Mouse (Mus musculus): ENCODE results near the gene Hivep3. TPM values are rescaled to one million over a fixed set of nuclear protein-coding genes. Genes with fewer than 3 reads are reported as not detected.

Gene Hivep3
- polyA plus RNA-seq, 1 experiment from 2014 or later, result 2.1 TPM

DNA sequence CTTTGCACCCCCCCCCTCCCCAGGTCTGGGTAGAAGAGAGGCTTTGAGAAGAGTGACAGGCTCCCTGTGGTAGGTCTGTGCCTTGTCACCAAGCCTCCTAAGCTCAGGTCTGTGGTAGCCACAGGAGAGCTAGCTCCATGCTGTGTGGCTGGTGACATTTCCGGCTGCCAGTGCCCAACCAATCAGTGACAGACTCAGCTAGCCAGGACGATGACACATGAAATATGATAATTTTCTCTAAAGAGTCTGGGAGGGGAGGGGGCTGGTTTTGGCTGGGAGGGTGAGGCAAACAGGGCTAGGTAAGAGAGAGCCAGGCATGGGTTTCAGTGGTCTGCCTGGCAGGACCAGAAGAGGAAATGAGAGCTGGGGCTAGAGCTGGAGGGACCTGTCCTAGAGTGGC lies 79.2 kb downstream of the Hivep3 start:
- H3K36me3 ChIP-seq, result no peaks in the 10 kb centered on the region
- H3K4me3 ChIP-seq, result no peak overlapping the region
- DNase-seq (ENCODE audit: low spot score), result no peak
- H3K27ac ChIP-seq, result no peak overlapping the region
- peaks cover 43% of the 10 kb centered on the region for H3K4me1 ChIP-seq (replicated peaks)
- H3K9me3 ChIP-seq, result no peaks in the 10 kb centered on the region
- peaks cover 67% of the 10 kb centered on the region for H3K27me3 ChIP-seq (ENCODE audit: insufficient read depth, poor library complexity, severe bottlenecking)
- 5% methylated on average over 2 of the region's 2 CpGs for WGBS

DNA sequence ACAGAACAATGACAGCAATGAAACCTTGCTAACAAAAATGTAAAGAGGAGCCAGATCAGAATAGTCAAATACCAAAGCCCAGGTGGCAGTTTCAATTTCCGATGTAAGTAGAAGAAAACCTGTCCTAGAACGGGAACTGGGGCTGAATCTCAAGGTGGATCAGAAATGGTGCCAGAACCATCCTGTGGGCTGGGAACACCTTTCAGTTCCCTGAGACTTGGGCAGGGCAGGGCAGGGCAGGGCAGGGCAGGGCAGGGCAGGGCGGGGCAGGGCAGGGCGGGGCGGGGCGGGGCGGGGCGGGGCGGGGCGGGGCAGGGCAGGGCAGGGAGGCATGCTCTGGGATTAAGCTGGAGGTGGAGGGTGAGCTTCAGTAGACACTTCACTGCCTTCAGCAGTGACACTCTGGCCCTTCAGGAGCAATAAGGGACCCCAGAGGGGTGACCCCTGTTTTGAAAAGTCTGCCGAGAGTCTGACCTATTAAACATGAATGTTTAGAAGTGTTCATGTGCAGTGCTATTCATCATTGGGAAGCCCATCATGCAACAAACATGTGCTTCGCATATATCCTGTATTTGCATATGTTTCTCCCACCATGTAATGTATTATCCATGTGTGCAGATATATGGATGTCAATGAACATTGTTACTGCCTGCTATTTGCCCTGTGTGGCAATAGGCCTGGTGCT lies 80.1 kb downstream of the Hivep3 start:
- H3K4me3 ChIP-seq, result peak overlapping the region; percentile 63; the same call in 1 of the 2 replicates
- peak; percentile 7 for DNase-seq (ENCODE audit: low spot score)
- no peaks in the 10 kb centered on the region for H3K36me3 ChIP-seq
- H3K4me1 ChIP-seq (replicated peaks), result peaks cover 43% of the 10 kb centered on the region
- WGBS, result 12% methylated on average over 12 of the region's 12 CpGs
- no peaks in the 10 kb centered on the region for H3K9me3 ChIP-seq
- H3K27me3 ChIP-seq (ENCODE audit: insufficient read depth, poor library complexity, severe bottlenecking), result peaks cover 67% of the 10 kb centered on the region
- H3K27ac ChIP-seq, result no peak overlapping the region

DNA sequence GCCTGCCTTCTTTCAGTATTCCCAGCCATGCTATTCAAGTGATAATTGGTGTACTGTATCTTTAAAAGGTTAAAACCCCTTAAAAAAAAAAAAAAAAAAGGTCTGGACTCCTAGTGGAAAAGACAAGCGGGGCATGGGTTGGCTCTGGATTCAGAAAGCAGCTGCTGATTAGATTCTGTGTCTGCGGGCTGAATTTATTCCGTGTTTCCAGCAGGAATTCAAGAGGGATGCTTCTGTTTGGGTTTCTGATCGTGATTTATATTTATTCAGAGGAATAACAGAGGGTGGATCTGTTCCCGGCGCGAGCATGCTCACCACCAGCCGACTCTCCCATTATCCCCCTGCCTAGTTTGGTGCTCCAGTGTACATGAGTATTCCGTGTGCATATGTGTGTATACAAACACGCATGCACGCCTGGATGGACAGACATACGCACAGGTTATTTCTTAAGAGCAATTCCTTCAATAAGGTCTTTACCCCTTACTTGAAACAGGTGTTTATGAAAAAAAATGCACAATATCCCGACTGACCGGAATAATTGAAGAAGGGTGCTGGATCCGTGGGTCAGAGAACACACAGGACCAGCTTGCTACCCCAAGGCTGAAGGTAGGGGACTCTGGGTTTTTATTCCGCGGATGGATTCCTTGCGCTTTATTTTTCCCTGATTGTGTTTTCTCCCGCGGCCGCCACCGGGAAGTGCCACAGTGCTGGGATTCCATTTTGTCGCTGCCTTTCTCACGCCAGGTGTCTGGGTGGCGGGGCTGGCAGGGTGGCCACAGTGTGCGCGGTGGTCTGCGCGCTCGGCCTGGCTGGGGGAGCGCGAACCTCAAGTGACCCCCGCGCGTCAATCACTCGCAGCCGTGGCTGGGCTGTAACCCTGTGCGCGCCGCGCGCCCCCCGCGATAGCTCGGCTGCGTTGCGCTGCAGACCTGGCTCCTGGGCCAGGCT lies 80.9 kb downstream of the Hivep3 start:
- Histone ChIP-seq H3K27ac (peak overlapping the region; percentile 64; the same call in 1 of the 2 replicates), H3K9me3 (no peaks in the 10 kb centered on the region), H3K27me3 (ENCODE audit: insufficient read depth, poor library complexity, severe bottlenecking) (peaks cover 67% of the 10 kb centered on the region), H3K36me3 (no peaks in the 10 kb centered on the region), H3K4me3 (peak overlapping the region; percentile 63), H3K4me1 (replicated peaks) (peaks cover 43% of the 10 kb centered on the region)
- 3% methylated on average over 47 of the region's 47 CpGs for WGBS
- DNase-seq (ENCODE audit: low spot score), result peak; percentile 22

DNA sequence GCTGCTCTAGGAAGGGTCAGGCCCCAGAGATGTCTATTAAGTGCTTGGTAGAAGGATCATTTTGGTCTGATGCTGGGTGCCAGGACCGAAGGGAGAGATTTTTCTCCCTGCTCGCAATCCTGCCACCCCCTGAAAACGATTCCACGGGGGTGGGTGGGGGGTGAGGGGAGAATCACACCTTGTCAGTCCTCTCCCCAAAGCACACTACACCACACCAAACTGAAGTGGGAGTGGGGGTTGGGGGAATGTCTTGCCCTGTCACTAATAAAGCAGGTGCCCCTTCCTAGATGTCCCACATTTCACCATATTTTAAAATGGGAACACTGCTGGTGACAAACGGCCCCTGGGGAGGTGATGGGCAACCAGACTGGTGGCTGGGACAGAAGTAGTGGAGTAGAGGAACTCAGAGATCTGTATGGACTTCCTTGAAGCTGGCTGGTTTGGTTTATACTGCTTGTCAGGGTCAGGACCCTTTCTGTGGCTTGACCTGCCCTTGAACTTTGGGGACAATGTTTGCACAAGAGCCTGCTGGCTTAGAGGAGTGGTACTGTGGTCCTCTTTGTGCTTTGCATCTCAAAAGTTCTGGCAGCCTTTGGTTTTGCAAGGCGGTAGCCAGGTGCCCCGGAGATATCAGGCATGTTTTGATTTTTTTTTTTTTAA lies 81.7 kb downstream of the Hivep3 start:
- H3K27me3 ChIP-seq (ENCODE audit: insufficient read depth, poor library complexity, severe bottlenecking), result peaks cover 67% of the 10 kb centered on the region
- peaks cover 43% of the 10 kb centered on the region for H3K4me1 ChIP-seq (replicated peaks)
- no peaks in the 10 kb centered on the region for H3K36me3 ChIP-seq
- WGBS, result 12% methylated on average over 7 of the region's 7 CpGs
- DNase-seq (ENCODE audit: low spot score), result peak; percentile 7
- H3K4me3 ChIP-seq, result peak overlapping the region; percentile 63
- H3K9me3 ChIP-seq, result no peaks in the 10 kb centered on the region
- H3K27ac ChIP-seq, result peak overlapping the region; percentile 64; the same call in 1 of the 2 replicates

DNA sequence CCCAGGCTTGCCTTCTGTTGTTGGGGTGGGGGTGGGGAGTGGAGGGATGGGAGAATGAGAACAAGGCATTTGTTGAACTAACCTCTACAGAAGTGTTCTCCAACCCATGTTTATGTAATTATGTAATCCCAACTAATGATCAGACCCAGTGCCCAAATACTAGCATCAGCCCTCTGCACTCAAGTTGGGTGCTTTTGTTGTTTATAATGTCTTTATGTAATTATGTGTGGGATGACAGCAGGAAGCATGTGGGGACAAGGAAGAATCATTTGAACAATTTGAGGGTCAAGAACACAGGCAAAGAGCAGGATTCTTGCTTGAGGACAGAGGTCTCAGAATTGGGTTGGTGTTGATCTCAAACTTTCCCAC lies 82.2 kb downstream of the Hivep3 start:
- peaks cover 65% of the 10 kb centered on the region for H3K27me3 ChIP-seq (ENCODE audit: insufficient read depth, poor library complexity, severe bottlenecking)
- H3K9me3 ChIP-seq, result no peaks in the 10 kb centered on the region
- no peak for DNase-seq (ENCODE audit: low spot score)
- no peak overlapping the region for H3K27ac ChIP-seq
- H3K4me1 ChIP-seq (replicated peaks), result peaks cover 43% of the 10 kb centered on the region
- H3K36me3 ChIP-seq, result no peaks in the 10 kb centered on the region
- no peak overlapping the region for H3K4me3 ChIP-seq

DNA sequence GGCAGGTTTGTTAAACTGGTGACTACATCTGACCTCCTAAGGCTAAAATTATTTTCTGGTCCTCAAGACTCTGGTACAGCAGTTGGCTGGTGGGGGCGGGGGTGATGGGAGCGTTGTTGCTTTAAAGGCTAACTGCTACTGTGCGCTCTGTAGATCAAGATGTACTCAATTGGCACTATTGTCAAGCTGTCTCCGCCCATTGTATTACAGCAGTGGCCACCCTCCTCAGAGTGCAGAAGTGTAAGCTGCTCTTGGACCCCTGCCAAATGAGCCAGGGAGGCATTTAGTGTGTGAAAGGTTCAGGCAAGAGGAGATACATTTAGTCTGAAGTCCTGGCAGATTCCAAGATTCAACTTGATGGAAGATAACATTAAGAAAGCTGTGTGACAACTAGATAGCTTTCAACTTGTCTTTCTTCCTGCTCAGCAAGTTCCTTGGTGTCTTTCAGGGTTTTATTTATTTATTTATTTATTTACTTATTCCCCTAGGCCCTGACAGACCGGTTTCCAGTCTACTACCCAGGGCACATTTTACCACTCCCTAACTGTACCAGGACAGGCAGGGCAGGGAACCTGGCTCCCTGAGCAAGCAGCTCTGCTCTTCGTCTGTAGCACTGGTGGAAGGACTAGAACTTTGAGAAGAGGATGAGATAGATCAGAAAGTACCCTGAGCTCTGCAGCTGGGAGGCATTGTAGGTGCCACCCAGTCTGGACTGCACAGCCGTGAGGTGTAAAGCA lies 83.2 kb downstream of the Hivep3 start:
- peaks cover 55% of the 10 kb centered on the region for H3K27me3 ChIP-seq (ENCODE audit: insufficient read depth, poor library complexity, severe bottlenecking)
- no peaks in the 10 kb centered on the region for H3K9me3 ChIP-seq
- H3K27ac ChIP-seq, result no peak overlapping the region
- H3K36me3 ChIP-seq, result no peaks in the 10 kb centered on the region
- no peak overlapping the region for H3K4me3 ChIP-seq
- H3K4me1 ChIP-seq (replicated peaks), result peaks cover 43% of the 10 kb centered on the region
- WGBS, result 54% methylated on average over 7 of the region's 7 CpGs
- no peak for DNase-seq (ENCODE audit: low spot score)

DNA sequence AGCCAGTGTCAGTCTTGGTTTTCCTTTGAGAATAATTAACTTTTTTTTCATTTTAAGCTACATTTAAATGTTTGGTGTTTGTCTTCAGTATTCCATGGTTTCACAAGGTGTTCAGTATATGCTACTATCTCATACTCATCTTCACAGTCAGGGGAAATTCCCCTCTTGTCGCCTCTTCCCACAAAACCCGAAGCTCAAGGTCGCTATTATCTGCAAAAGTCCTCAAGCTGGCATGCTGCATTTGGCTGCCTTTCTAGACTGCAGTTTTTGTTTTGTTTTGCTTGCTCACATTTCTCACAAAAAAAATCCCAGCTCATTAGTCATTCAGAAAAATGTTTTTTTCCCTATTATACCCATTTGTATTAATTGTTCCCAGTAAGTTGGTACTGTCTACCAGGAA lies 92.4 kb downstream of the Hivep3 start:
- 81% methylated on average over 3 of the region's 3 CpGs for WGBS
- Histone ChIP-seq H3K4me1 (replicated peaks) (no peaks in the 10 kb centered on the region), H3K4me3 (no peak overlapping the region), H3K27ac (no peak overlapping the region), H3K9me3 (no peaks in the 10 kb centered on the region), H3K36me3 (no peaks in the 10 kb centered on the region), H3K27me3 (ENCODE audit: insufficient read depth, poor library complexity, severe bottlenecking) (no peaks in the 10 kb centered on the region)
- no peak for DNase-seq (ENCODE audit: low spot score)

DNA sequence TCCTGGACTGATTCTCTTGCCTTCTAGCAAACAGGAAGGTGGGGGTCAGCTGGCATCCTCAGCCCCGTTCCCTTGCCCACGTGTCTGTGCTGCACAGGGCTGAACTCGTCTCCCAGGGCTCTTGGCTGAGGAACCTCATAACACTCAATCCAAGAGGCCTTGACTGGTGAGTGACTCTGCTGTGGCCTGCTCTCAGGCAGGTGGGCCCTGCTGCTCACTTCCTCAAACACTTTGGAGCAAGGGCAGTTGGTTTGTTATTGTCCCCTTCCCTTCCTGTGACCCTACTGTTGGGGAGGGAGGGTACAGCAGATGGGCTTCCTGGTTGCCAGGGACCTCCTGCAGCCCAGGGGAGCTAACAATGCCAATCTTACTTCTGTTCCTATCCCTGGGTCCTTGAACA lies 94.8 kb downstream of the Hivep3 start:
- Histone ChIP-seq H3K4me1 (replicated peaks) (no peaks in the 10 kb centered on the region), H3K27me3 (ENCODE audit: insufficient read depth, poor library complexity, severe bottlenecking) (no peaks in the 10 kb centered on the region), H3K36me3 (no peaks in the 10 kb centered on the region), H3K4me3 (no peak overlapping the region), H3K9me3 (no peaks in the 10 kb centered on the region), H3K27ac (no peak overlapping the region)
- no peak for DNase-seq (ENCODE audit: low spot score)
- WGBS, result 79% methylated on average over 3 of the region's 3 CpGs

DNA sequence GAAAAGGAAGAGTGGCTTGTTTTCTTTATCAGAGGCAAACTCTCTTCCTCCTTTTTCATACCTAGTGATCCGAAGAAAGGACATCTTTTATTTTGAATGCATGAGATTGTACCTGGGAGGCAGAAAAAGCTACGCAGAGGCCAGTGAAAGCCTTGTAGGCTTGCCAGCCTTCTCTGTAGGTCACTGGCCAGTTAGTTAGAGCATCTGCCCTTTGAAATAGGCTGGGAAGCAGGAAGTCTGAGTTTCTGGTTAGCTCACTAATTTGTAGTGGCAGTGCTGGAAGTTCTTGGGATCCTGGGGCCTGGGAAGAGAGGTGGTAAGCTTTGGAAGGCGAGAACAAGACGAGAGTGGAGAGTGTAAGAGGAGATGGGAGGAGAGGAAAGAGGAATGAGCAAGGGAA lies 95.4 kb downstream of the Hivep3 start:
- Histone ChIP-seq H3K27me3 (ENCODE audit: insufficient read depth, poor library complexity, severe bottlenecking) (no peaks in the 10 kb centered on the region), H3K9me3 (no peaks in the 10 kb centered on the region), H3K4me1 (replicated peaks) (no peaks in the 10 kb centered on the region), H3K4me3 (no peak overlapping the region), H3K36me3 (no peaks in the 10 kb centered on the region), H3K27ac (no peak overlapping the region)
- WGBS, result 86% methylated on average over 4 of the region's 4 CpGs
- DNase-seq (ENCODE audit: low spot score), result no peak

DNA sequence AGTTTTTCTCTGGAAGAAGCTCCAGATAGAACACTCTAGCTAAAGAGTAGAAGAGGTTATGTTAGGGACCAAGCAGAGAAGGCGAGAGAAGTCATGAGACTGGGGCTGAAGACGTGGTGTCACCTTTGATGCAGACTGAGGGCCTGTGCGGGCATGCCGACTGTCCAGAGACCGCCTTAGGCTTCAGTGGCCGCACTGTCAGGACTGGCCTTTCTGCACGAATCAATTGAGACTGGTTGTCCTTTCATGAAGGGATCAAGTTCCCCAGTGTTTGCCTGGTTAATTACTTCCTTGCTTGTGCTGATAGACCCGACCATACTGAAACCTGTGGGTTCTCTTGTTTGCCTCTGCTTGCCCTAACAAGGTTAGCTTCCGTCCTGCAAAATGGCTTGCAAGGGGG lies 99.7 kb downstream of the Hivep3 start:
- 57% methylated on average over 9 of the region's 9 CpGs for WGBS
- Histone ChIP-seq H3K36me3 (no peaks in the 10 kb centered on the region), H3K27ac (no peak overlapping the region), H3K4me3 (no peak overlapping the region), H3K4me1 (replicated peaks) (peaks cover 6% of the 10 kb centered on the region; the same call in 1 of the 2 replicates), H3K9me3 (no peaks in the 10 kb centered on the region), H3K27me3 (ENCODE audit: insufficient read depth, poor library complexity, severe bottlenecking) (no peaks in the 10 kb centered on the region)
- no peak for DNase-seq (ENCODE audit: low spot score)

DNA sequence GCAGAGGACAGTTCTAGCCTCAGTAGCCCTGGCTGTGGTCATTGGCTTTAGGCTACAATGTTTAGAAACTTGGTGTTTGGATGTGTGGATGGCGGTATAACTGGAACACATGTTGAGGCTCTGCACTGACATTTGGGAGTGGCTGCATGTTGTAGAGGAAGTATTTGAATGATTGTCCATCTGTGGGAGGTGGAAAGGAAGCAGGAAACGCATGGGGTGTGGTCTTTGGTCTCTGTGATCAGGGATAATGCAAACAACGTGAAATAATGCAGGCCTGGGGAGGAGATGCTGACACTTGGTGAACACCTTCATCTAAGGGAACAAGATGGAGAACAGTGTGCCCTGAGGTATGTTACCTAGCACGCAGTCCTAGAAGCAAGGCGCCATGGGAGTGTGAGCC lies 100.3 kb downstream of the Hivep3 start:
- WGBS, result 84% methylated on average over 5 of the region's 5 CpGs
- H3K4me3 ChIP-seq, result no peak overlapping the region
- DNase-seq (ENCODE audit: low spot score), result no peak
- no peaks in the 10 kb centered on the region for H3K9me3 ChIP-seq
- no peaks in the 10 kb centered on the region for H3K27me3 ChIP-seq (ENCODE audit: insufficient read depth, poor library complexity, severe bottlenecking)
- peaks cover 6% of the 10 kb centered on the region; the same call in 1 of the 2 replicates for H3K4me1 ChIP-seq (replicated peaks)
- no peak overlapping the region for H3K27ac ChIP-seq
- no peaks in the 10 kb centered on the region for H3K36me3 ChIP-seq

DNA sequence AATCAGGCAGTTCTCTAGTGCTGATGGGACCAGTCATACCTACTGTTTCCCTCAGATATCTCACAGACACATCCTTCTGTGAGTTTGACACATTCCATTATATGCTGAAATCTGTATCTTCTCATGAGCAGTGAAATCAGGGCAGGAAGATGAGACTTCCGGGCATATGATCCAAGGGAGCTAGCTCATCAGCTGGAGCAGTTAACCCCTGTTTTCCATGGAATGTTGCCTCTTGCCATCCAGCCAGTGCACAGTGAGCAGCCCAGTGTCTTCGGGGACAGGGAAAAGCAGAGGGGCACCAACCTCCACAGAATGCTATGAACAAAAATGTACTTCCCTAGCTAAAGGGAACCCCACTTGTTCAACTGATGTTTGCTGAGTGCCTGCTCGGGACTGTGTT lies 102.6 kb downstream of the Hivep3 start:
- DNase-seq (ENCODE audit: low spot score), result no peak
- Histone ChIP-seq H3K4me3 (no peak overlapping the region), H3K27me3 (ENCODE audit: insufficient read depth, poor library complexity, severe bottlenecking) (no peaks in the 10 kb centered on the region), H3K4me1 (replicated peaks) (peaks cover 9% of the 10 kb centered on the region; the same call in 1 of the 2 replicates), H3K9me3 (no peaks in the 10 kb centered on the region), H3K36me3 (no peaks in the 10 kb centered on the region), H3K27ac (no peak overlapping the region)
- WGBS, result 81% methylated on average over 3 of the region's 3 CpGs

Data from hindbrain, embryonic 10.5 days (tissue).